Mouse (Mus musculus): Measurements from ENCODE around the gene Appl2. TPM values are rescaled to one million over a fixed set of nuclear protein-coding genes. Genes with fewer than 3 reads are reported as not detected.

Gene Appl2
- polyA plus RNA-seq, 1 experiment from 2014 or later: 22.4 TPM

DNA sequence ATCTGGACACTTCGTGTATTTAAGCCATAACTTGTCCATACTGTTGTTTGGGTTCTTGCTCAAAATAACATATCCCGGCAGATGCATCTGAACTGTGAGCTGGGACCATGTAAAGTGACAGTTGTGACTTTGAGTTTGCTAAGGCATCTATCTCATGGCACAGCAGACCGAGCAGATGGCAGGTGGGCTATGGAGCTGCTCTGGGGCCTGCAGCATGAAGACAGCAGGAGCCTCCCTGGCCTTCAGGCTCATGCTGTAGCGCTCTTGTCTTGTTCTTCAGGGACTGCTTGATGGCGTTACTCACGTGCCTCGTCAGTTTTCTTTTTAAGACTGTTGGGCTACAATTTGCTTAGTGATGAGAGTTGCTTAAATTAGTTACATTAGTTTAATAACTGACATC lies 55.9 kb downstream of the Appl2 start:
- ChIA-PET POLR2A (interaction anchor here (1.0 kb wide), 1 partner anchor 21 kb away, joined by 3 read pairs; no protein-coding TSS in a partner anchor), CTCF (no interaction called here)
- no peaks in the 10 kb centered on the region for H3K27me3 ChIP-seq
- no peak for TF ChIP-seq CTCF (IDR thresholded peaks at IDR 0.05)
- ATAC-seq: no peak
- DNase-seq (ENCODE audit: low read depth, low spot score): no peak
- in situ Hi-C loops (cut with MboI; ENCODE audit: low pct_unique_long_range_greater_than_20kb): no loop called here

DNA sequence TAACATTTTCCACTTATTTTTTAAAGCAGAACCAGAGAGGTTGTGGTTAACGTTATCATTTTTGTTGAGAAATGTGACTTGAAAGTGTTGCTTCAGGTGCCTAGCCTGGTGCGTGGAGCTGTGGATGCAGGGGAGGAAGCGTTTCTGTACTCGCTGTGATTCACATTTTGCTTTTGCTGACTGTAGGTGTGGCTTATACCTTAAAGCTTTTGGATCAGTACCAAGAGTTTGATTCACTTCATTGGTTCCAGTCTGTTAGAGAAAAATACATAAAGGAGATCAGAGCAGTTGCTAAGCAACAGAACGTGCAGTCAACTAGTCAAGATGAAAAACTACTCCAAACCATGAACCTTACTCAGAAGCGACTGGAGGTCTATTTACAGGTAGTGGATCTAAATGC lies 57.7 kb downstream of the Appl2 start:
- in situ Hi-C loops (cut with MboI; ENCODE audit: low pct_unique_long_range_greater_than_20kb): no loop called here
- no peak for TF ChIP-seq CTCF (IDR thresholded peaks at IDR 0.05)
- ATAC-seq: no peak
- ChIA-PET CTCF (no interaction called here), POLR2A (no interaction called here)
- no peak for DNase-seq (ENCODE audit: low read depth, low spot score)
- no peaks in the 10 kb centered on the region for H3K27me3 ChIP-seq

DNA sequence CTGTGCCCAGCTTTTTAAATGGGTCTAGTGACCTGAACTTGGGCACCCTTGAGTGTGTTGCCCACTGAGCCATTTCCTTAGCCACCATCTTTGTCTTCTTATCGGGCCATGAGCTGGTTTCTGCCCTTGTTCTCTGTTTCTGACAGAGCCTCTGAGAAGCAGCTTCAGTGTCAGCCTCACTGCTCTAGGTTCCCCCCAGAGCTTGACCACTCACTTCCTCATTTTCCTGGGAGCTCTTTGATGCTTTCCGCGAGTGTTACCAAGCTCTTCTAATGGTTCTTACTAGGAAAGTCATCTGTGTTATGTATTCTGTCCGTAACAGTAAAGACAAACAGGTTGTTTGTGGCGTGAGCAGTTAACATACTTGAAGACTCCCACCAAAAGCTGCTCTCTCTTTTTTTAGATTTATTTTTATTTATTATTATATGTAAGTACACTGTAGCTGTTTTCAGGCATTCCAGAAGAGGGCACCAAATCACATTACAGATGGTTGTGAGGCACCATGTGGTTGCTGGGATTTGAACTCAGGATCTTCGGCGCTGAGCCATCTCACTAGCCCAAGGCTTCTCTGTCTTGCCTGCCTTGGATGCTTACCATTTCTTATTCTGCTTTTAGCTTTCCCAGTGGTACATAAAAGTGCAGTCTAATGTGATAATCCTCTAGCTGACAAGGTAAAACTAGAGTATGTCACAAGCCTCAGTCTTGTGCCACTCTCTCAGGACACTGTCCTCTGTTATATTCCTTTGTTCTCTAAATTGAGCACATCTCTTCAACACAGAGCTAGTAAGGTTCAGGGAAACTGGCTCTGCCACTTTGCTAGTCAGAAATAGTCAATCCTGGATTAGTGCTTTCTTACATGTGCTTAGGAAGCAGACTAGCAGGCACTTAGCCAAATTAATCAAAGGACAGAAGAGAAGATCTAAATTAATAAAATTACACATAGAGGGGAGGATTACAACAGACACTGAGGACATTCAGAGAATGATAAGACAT lies 82.8 kb downstream of the Appl2 start:
- no peak for DNase-seq (ENCODE audit: low read depth, low spot score)
- in situ Hi-C loops (cut with MboI; ENCODE audit: low pct_unique_long_range_greater_than_20kb): no loop called here
- ATAC-seq: no peak
- ChIA-PET POLR2A (no interaction called here), CTCF (interaction anchor here (0.8 to 2.6 kb wide), 6 partner anchors 12 to 26 kb away, joined by 3 to 6 read pairs (median 3); no protein-coding TSS in a partner anchor)
- TF ChIP-seq CTCF (IDR thresholded peaks at IDR 0.05): peak; percentile 35
- no peaks in the 10 kb centered on the region for H3K27me3 ChIP-seq

DNA sequence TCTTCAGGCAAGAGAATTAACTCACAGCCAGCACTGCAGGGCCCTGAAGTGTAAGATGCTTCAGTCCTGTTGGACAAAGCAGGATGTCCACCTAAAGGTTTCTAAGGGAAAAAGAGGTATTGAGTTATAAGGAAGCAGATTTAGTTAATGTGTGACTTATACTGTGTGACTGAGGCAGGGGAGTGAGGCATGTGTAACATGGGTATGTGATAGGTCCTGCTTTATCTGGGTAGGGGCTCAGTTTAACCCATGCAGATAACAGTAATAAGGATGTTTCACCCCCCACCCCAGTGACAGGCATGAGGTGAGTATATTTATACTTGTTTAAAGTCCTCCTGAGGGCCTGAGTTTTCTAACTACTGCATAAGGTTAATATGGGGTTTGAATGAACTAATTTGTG lies 85.5 kb downstream of the Appl2 start:
- in situ Hi-C loops (cut with MboI; ENCODE audit: low pct_unique_long_range_greater_than_20kb): no loop called here
- ATAC-seq (no peak), DNase-seq (ENCODE audit: low read depth, low spot score) (no peak)
- ChIA-PET POLR2A (no interaction called here), CTCF (no interaction called here)
- no peak for TF ChIP-seq CTCF (IDR thresholded peaks at IDR 0.05)
- no peaks in the 10 kb centered on the region for H3K27me3 ChIP-seq

Other genes with a start within 250 kb of the Appl2 start
- 21.6 TPM for gene Aldh1l2, start 114.6 kb downstream of the Appl2 start, polyA plus RNA-seq (2021)
- gene Washc4, start 105.0 kb downstream of the Appl2 start, polyA plus RNA-seq (2021): 35.0 TPM
- 4.4 TPM for gene 1500009L16Rik, start 74.1 kb upstream of the Appl2 start, polyA plus RNA-seq (2021)

Measured in Patski (cell line).